Mouse (Mus musculus): Measurements from ENCODE around the gene Tmem91. TPM values are rescaled to one million over a fixed set of nuclear protein-coding genes. Genes with fewer than 3 reads are reported as not detected.

Tmem91 gene
- polyA plus RNA-seq, 1 experiment from 2014 or later, result 1.6 TPM

DNA sequence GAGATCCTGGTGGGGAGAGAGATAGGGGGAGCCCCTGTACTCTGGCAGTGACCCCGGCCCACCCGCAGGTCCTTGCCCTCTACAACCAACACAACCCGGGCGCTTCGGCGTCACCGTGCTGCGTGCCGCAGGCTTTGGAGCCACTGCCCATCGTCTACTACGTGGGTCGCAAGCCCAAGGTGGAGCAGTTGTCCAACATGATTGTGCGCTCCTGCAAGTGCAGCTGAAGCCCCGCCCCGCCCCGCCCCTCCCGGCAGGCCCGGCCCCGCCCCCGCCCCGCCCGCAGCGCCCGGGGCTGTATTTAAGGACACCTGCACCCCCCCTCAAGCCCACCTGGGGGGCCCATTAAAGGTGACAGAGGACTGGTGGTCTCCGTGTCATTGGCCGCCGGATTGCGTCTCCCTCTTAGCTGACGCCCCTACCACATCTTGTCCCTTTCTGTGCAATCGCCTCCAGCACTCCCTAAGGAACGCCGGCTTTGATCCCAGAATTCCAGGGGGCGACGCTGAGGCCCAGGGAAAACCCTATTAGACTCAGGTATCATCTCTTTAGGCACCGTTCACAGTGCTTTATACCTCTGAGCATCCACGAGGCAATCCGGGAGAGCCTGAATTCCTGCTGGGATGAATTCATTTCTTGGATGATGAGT lies 29.9 kb upstream of the Tmem91 start:
- Histone ChIP-seq H3K36me3 (ENCODE audit: control insufficient read depth, insufficient read depth, low read length) (no peaks in the 10 kb centered on the region), H3K4me1 (ENCODE audit: control insufficient read depth, insufficient read depth, low read length) (peaks cover 6% of the 10 kb centered on the region; the same call in 1 of the 2 replicates), H3K9me3 (ENCODE audit: control insufficient read depth, low read length) (peaks cover 6% of the 10 kb centered on the region; the same call in 1 of the 2 replicates), H3K4me3 (ENCODE audit: low read depth, low read length) (peak overlapping the region; percentile 26), H3K27ac (ENCODE audit: low read depth, low read length) (no peak overlapping the region), H3K27me3 (ENCODE audit: control insufficient read depth, insufficient read depth, low read length) (0 out of 2 replicates have a peak, but pooled peaks cover 2% of the 10 kb centered on the region), H3K9ac (ENCODE audit: low read length) (peak overlapping the region; percentile 42; the same call in 1 of the 2 replicates), H3K4me2 (peak overlapping the region; percentile 50)
- 2% methylated on average over 36 of the region's 37 CpGs for WGBS
- ATAC-seq (ENCODE audit: low FRiP score), result peak; percentile 61; the same call in 1 of the 2 replicates
- no peak for DNase-seq (ENCODE audit: low spot score, missing footprints)

DNA sequence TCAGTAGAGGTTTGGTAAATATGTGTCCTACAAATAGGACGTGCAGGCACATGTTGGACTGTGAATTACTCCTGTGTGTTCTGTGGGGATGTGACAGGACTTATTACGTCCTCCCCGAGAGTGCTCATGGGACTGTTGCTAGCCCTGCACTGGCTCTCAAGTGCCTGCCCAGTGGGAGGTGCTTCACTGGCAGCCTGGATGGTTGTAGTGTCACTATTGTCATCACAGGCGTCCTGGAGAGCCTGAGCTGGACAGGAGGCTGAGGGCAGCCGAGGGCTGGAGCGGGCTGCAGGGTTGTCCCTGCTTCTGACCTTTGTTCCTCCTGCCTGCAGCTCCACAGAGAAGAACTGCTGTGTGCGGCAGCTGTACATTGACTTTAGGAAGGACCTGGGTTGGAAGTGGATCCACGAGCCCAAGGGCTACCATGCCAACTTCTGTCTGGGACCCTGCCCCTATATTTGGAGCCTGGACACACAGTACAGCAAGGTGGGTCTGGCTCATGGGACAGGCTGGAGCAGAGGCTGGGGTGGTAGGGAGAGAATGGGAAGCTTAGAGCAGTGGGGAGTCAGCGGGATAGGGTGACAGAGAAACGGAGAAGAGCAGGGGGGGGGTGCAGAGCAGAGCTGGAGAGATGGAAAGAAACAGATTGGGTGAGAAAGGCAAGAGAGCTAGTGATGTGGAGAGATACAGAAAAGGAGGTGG lies 29.0 kb upstream of the Tmem91 start:
- Histone ChIP-seq H3K4me1 (ENCODE audit: control insufficient read depth, insufficient read depth, low read length) (peaks cover 6% of the 10 kb centered on the region; the same call in 1 of the 2 replicates), H3K9ac (ENCODE audit: low read length) (no peak overlapping the region), H3K4me3 (ENCODE audit: low read depth, low read length) (no peak overlapping the region), H3K9me3 (ENCODE audit: control insufficient read depth, low read length) (peaks cover 6% of the 10 kb centered on the region; the same call in 1 of the 2 replicates), H3K27me3 (ENCODE audit: control insufficient read depth, insufficient read depth, low read length) (0 out of 2 replicates have a peak, but pooled peaks cover 2% of the 10 kb centered on the region), H3K27ac (ENCODE audit: low read depth, low read length) (no peak overlapping the region), H3K36me3 (ENCODE audit: control insufficient read depth, insufficient read depth, low read length) (no peaks in the 10 kb centered on the region), H3K4me2 (no peak overlapping the region)
- ATAC-seq (ENCODE audit: low FRiP score) (0 out of 2 replicates have a peak, but pooled peaks have one; percentile 23), DNase-seq (ENCODE audit: low spot score, missing footprints) (no peak)
- WGBS, result 14% methylated on average over 10 of the region's 10 CpGs

DNA sequence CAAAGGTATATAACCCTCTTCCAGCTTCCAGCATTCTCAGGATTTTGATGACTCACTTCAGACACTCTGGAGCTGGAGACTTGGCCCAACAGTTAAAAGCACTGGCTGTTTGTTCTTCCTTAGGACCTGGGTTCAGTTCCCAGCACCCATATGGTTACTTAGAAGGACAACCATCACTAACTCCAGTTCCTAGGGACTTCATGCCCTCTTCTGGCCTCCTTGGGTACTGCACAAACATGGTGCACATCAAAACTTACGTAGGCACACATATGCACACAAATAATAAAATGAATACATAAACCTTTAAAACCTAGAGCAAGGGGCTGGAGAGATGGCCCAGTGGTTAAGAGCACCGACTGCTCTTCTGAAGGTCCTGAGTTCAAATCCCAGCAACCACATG lies 27.4 kb upstream of the Tmem91 start:
- Histone ChIP-seq H3K9me3 (ENCODE audit: control insufficient read depth, low read length) (peaks cover 6% of the 10 kb centered on the region; the same call in 1 of the 2 replicates), H3K4me2 (no peak overlapping the region), H3K9ac (ENCODE audit: low read length) (no peak overlapping the region), H3K36me3 (ENCODE audit: control insufficient read depth, insufficient read depth, low read length) (no peaks in the 10 kb centered on the region), H3K27ac (ENCODE audit: low read depth, low read length) (no peak overlapping the region), H3K4me3 (ENCODE audit: low read depth, low read length) (no peak overlapping the region), H3K4me1 (ENCODE audit: control insufficient read depth, insufficient read depth, low read length) (peaks cover 6% of the 10 kb centered on the region; the same call in 1 of the 2 replicates), H3K27me3 (ENCODE audit: control insufficient read depth, insufficient read depth, low read length) (0 out of 2 replicates have a peak, but pooled peaks cover 2% of the 10 kb centered on the region)
- WGBS, result 100% methylated on average over 2 of the region's 2 CpGs
- no peak for ATAC-seq (ENCODE audit: low FRiP score)
- no peak for DNase-seq (ENCODE audit: low spot score, missing footprints)

DNA sequence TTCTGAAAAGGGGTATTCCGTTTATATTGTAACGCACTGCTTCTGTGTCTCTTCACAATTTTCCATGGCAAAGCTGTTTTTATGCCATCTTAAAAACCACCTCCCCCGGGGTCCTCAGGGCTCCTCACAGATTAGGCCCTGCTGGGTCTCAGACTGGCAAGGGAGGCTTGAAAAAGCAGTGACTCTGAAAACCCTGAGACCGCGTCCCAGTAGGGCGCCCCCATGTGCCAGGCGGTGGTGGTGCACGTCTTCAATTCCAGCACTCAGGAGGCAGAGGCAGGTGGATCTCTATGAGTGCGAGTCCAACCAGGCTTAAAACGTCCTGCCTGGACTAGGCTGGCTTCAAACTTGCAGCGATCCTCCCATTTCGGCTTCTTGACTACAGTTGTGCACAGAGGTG lies 25.8 kb upstream of the Tmem91 start:
- Histone ChIP-seq H3K27me3 (ENCODE audit: control insufficient read depth, insufficient read depth, low read length) (0 out of 2 replicates have a peak, but pooled peaks cover 2% of the 10 kb centered on the region), H3K4me3 (ENCODE audit: low read depth, low read length) (no peak overlapping the region), H3K36me3 (ENCODE audit: control insufficient read depth, insufficient read depth, low read length) (no peaks in the 10 kb centered on the region), H3K9ac (ENCODE audit: low read length) (no peak overlapping the region), H3K4me2 (no peak overlapping the region), H3K27ac (ENCODE audit: low read depth, low read length) (no peak overlapping the region), H3K4me1 (ENCODE audit: control insufficient read depth, insufficient read depth, low read length) (peaks cover 6% of the 10 kb centered on the region; the same call in 1 of the 2 replicates), H3K9me3 (ENCODE audit: control insufficient read depth, low read length) (peaks cover 6% of the 10 kb centered on the region; the same call in 1 of the 2 replicates)
- no peak for DNase-seq (ENCODE audit: low spot score, missing footprints)
- 72% methylated on average over 12 of the region's 12 CpGs for WGBS
- ATAC-seq (ENCODE audit: low FRiP score), result no peak

DNA sequence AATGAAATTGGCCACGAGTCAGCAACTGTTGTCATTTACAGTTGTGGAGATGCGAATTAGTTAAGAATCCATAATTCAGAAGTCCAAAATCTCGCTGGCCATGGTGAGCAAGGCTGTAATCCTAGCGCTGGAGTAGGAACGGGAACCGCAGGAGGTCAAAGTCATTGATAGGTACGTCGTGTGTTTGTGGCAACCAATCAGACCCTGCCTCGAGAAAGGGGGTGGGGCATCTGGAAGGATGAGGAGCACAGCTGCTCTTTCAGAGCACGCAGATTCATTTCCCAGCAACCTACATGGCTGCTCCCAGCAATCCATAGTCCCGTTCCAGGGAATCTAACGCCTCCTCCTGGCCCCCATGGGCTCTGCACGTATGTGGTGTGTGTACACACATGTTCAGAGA lies 24.9 kb upstream of the Tmem91 start:
- ATAC-seq (ENCODE audit: low FRiP score) (no peak), DNase-seq (ENCODE audit: low spot score, missing footprints) (no peak)
- no peak overlapping the region for H3K9ac ChIP-seq (ENCODE audit: low read length)
- no peak overlapping the region for H3K4me2 ChIP-seq
- H3K36me3 ChIP-seq (ENCODE audit: control insufficient read depth, insufficient read depth, low read length), result no peaks in the 10 kb centered on the region
- H3K9me3 ChIP-seq (ENCODE audit: control insufficient read depth, low read length), result peaks cover 6% of the 10 kb centered on the region; the same call in 1 of the 2 replicates
- H3K4me1 ChIP-seq (ENCODE audit: control insufficient read depth, insufficient read depth, low read length), result peaks cover 4% of the 10 kb centered on the region; the same call in 1 of the 2 replicates
- H3K27me3 ChIP-seq (ENCODE audit: control insufficient read depth, insufficient read depth, low read length), result 0 out of 2 replicates have a peak, but pooled peaks cover 2% of the 10 kb centered on the region
- WGBS, result 53% methylated on average over 13 of the region's 13 CpGs
- H3K4me3 ChIP-seq (ENCODE audit: low read depth, low read length), result no peak overlapping the region
- H3K27ac ChIP-seq (ENCODE audit: low read depth, low read length), result no peak overlapping the region

DNA sequence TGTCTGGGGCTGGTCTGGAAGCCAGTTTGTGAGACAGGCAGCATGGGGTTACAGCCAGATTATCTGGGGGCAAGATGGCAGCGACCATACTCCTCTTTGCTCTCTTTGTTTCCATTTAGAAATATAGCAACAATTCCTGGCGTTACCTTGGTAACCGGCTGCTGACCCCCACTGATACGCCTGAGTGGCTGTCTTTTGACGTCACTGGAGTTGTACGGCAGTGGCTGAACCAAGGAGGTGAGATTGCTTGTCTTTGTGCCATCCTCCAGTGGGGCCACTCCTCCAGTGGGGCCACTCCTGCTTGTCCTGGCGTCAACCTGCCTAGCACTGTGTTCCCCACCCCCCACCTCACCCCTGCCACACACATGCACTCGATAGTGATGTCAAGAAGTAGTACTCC lies 19.1 kb upstream of the Tmem91 start:
- Histone ChIP-seq H3K9ac (ENCODE audit: low read length) (no peak overlapping the region), H3K36me3 (ENCODE audit: control insufficient read depth, insufficient read depth, low read length) (no peaks in the 10 kb centered on the region), H3K4me1 (ENCODE audit: control insufficient read depth, insufficient read depth, low read length) (0 out of 2 replicates have a peak, but pooled peaks cover 2% of the 10 kb centered on the region), H3K4me3 (ENCODE audit: low read depth, low read length) (no peak overlapping the region), H3K27me3 (ENCODE audit: control insufficient read depth, insufficient read depth, low read length) (peaks cover 16% of the 10 kb centered on the region), H3K27ac (ENCODE audit: low read depth, low read length) (no peak overlapping the region), H3K4me2 (no peak overlapping the region), H3K9me3 (ENCODE audit: control insufficient read depth, low read length) (no peaks in the 10 kb centered on the region)
- DNase-seq (ENCODE audit: low spot score, missing footprints), result no peak
- WGBS, result 46% methylated on average over 8 of the region's 8 CpGs
- 0 out of 2 replicates have a peak, but pooled peaks have one; percentile 40 for ATAC-seq (ENCODE audit: low FRiP score)

DNA sequence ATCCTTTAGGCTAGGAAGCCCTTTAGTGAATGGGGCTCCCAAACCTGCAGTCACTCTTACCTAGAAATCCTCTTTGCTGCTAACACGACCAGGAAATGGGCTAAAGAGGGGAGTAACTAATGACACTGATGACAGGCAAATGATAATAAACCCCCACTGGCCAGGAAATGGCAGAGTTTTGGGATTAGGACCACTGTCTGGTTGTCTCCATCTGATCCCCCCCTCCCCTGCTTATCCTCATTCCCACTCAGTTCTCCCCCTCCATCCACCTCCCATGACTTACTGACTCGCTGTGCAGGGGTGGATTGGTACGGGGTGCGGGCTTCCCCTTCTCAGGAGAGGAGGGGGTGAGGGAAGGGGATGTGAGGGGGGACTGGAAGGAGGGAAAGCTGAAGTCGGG lies 15.1 kb upstream of the Tmem91 start:
- Histone ChIP-seq H3K36me3 (ENCODE audit: control insufficient read depth, insufficient read depth, low read length) (no peaks in the 10 kb centered on the region), H3K9me3 (ENCODE audit: control insufficient read depth, low read length) (no peaks in the 10 kb centered on the region), H3K4me2 (no peak overlapping the region), H3K4me3 (ENCODE audit: low read depth, low read length) (no peak overlapping the region), H3K27me3 (ENCODE audit: control insufficient read depth, insufficient read depth, low read length) (peaks cover 50% of the 10 kb centered on the region), H3K27ac (ENCODE audit: low read depth, low read length) (no peak overlapping the region), H3K4me1 (ENCODE audit: control insufficient read depth, insufficient read depth, low read length) (peaks cover 15% of the 10 kb centered on the region), H3K9ac (ENCODE audit: low read length) (no peak overlapping the region)
- DNase-seq (ENCODE audit: low spot score, missing footprints) (no peak), ATAC-seq (ENCODE audit: low FRiP score) (no peak)
- WGBS, result 34% methylated on average over 5 of the region's 5 CpGs

DNA sequence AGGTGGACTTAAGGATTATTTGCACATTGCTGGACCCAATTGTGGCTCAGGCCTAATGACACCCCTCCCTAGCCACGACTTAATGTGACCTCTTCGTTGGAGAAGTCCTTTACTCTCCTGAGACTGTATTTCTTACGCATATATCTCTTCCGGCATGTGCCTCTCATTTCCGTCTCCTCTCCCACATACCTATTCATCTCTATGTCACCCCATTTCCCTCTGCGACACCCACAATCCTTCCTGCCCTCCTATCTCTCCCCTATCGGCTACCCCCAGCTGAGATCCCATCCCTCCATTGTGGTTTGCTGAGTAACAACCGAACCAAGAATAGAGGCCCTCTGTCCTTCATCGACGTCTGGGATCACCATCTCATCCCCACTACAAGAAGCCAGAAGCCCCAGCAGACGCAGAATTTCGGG lies 14.6 kb upstream of the Tmem91 start:
- H3K36me3 ChIP-seq (ENCODE audit: control insufficient read depth, insufficient read depth, low read length), result no peaks in the 10 kb centered on the region
- peak overlapping the region; percentile 72; the same call in 1 of the 2 replicates for H3K4me2 ChIP-seq
- no peak overlapping the region for H3K9ac ChIP-seq (ENCODE audit: low read length)
- H3K27me3 ChIP-seq (ENCODE audit: control insufficient read depth, insufficient read depth, low read length), result peaks cover 50% of the 10 kb centered on the region
- DNase-seq (ENCODE audit: low spot score, missing footprints) (no peak), ATAC-seq (ENCODE audit: low FRiP score) (no peak)
- no peaks in the 10 kb centered on the region for H3K9me3 ChIP-seq (ENCODE audit: control insufficient read depth, low read length)
- no peak overlapping the region for H3K27ac ChIP-seq (ENCODE audit: low read depth, low read length)
- H3K4me3 ChIP-seq (ENCODE audit: low read depth, low read length), result peak overlapping the region; percentile 47; the same call in 1 of the 2 replicates
- WGBS, result 11% methylated on average over 12 of the region's 12 CpGs
- H3K4me1 ChIP-seq (ENCODE audit: control insufficient read depth, insufficient read depth, low read length), result peaks cover 15% of the 10 kb centered on the region

Data from midbrain, embryonic 11.5 days (tissue).